Mouse (Mus musculus): ENCODE measurements around the gene Gnao1. TPM values are rescaled to one million over a fixed set of nuclear protein-coding genes. Genes with fewer than 3 reads are reported as not detected.

The Gnao1 gene
- polyA plus RNA-seq, 1 experiment from 2014 or later: 84.5 TPM

DNA sequence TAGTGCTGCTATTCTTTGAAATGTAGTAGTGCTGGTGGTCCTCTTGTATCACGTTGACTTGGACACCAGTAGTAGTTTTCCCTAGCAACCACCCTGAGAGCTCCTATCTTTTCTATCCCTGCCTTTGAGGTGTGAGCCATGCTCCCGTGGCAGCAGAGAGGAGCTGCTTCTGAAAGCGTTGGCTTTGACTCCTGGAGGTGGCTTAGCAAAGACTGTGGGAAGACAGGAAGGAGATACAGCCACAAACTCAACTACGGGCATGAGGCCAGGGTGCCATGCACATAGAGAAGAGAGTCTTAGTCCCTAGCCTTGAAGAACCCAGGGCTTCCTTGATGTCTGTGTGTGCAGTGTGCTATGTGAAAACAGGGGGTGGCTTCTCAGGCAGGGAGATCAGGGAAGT, 10.2 kb downstream of the Gnao1 start:
- peaks cover 53% of the 10 kb centered on the region for H3K36me3 ChIP-seq (replicated peaks)
- H3K9me3 ChIP-seq: no peaks in the 10 kb centered on the region
- no peak overlapping the region for H3K9ac ChIP-seq
- no peak overlapping the region for H3K4me3 ChIP-seq (replicated peaks)
- WGBS: 90% methylated on average over 4 of the region's 4 CpGs
- H3K4me1 ChIP-seq: peaks cover 10% of the 10 kb centered on the region
- no peak overlapping the region for H3K4me2 ChIP-seq
- no peak overlapping the region for H3K27ac ChIP-seq
- ATAC-seq (ENCODE audit: low FRiP score): no peak
- no peaks in the 10 kb centered on the region for H3K27me3 ChIP-seq

DNA sequence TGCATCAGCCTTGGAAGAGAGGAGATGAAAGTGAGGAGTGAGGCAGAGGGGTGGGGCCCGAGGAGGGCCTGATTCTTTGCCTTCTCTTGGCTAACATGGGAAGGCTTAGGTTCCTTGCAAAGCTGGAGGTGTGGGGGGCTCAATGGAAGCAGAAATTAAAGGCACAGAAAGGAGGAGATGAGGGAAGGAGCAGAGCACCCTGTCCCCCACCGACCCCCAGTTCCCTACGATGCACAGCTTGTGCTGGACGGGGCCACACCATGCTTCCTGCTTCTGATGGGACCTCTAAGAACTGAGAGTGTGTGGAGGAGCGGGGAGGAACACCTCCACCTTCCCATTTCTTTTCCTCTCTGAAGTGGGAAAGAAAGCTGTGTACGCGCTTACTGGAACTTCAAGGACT, 11.6 kb downstream of the Gnao1 start:
- H3K36me3 ChIP-seq (replicated peaks): peaks cover 57% of the 10 kb centered on the region
- WGBS: 91% methylated on average over 7 of the region's 7 CpGs
- H3K27me3 ChIP-seq: no peaks in the 10 kb centered on the region
- H3K4me3 ChIP-seq (replicated peaks): no peak overlapping the region
- H3K4me2 ChIP-seq: no peak overlapping the region
- ATAC-seq (ENCODE audit: low FRiP score): no peak
- no peak overlapping the region for H3K9ac ChIP-seq
- no peaks in the 10 kb centered on the region for H3K9me3 ChIP-seq
- H3K4me1 ChIP-seq: peaks cover under 1% of the 10 kb centered on the region; the same call in 1 of the 2 replicates
- no peak overlapping the region for H3K27ac ChIP-seq

DNA sequence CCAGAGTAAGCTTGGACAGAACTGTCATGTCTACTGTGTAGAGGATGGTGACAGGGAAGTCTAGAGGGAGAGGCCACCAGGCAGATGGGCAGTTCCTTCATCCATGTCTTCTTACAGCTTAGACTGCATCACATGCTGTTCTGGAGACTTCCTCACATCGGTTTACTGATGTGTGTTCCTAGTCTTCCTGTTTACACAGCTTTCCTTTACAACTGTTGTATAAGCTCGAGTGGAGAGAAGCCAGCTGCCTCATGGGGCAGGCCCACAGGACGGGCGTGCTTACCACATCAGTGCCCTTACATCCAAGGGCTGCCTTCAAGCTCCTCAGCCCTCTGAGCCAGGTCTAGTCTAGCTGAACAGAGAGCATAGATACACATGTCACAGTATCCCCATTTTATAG, 15.6 kb downstream of the Gnao1 start:
- Histone ChIP-seq H3K4me3 (replicated peaks) (no peak overlapping the region), H3K4me1 (peaks cover 4% of the 10 kb centered on the region; the same call in 1 of the 2 replicates), H3K27me3 (no peaks in the 10 kb centered on the region), H3K9ac (no peak overlapping the region), H3K4me2 (no peak overlapping the region), H3K36me3 (replicated peaks) (peaks cover 37% of the 10 kb centered on the region), H3K27ac (no peak overlapping the region), H3K9me3 (peaks cover 3% of the 10 kb centered on the region; the same call in 1 of the 2 replicates)
- 85% methylated on average over 4 of the region's 4 CpGs for WGBS
- ATAC-seq (ENCODE audit: low FRiP score): no peak

- Histone ChIP-seq H3K36me3 (replicated peaks) (peaks cover 10% of the 10 kb centered on the region; the same call in 1 of the 2 replicates), H3K9ac (no peak overlapping the region), H3K27ac (0 out of 2 replicates have a peak overlapping the region, but pooled peaks have one; percentile 25), H3K27me3 (no peaks in the 10 kb centered on the region), H3K4me1 (peaks cover 27% of the 10 kb centered on the region), H3K4me3 (replicated peaks) (no peak overlapping the region), H3K9me3 (peaks cover 3% of the 10 kb centered on the region; the same call in 1 of the 2 replicates), H3K4me2 (no peak overlapping the region)
- ATAC-seq (ENCODE audit: low FRiP score): no peak
- 90% methylated on average over 3 of the region's 3 CpGs for WGBS
Observed at GRCm38 (mm10) chr8:93830626-93831025, 20.9 kb downstream of the Gnao1 start.

GRCm38 (mm10) chr8:93835771-93836170, 26.0 kb downstream of the Gnao1 start:
- no peak overlapping the region for H3K9ac ChIP-seq
- no peaks in the 10 kb centered on the region for H3K27me3 ChIP-seq
- H3K27ac ChIP-seq: no peak overlapping the region
- 58% methylated on average over 5 of the region's 5 CpGs for WGBS
- H3K4me3 ChIP-seq (replicated peaks): no peak overlapping the region
- no peaks in the 10 kb centered on the region; the same call in 1 of the 2 replicates for H3K36me3 ChIP-seq (replicated peaks)
- peaks cover 56% of the 10 kb centered on the region for H3K4me1 ChIP-seq
- no peak overlapping the region for H3K4me2 ChIP-seq
- ATAC-seq (ENCODE audit: low FRiP score): no peak
- H3K9me3 ChIP-seq: no peaks in the 10 kb centered on the region

- Histone ChIP-seq H3K9me3 (no peaks in the 10 kb centered on the region), H3K4me1 (peaks cover 69% of the 10 kb centered on the region), H3K27ac (no peak overlapping the region), H3K4me2 (no peak overlapping the region), H3K4me3 (replicated peaks) (no peak overlapping the region), H3K36me3 (replicated peaks) (no peaks in the 10 kb centered on the region), H3K27me3 (no peaks in the 10 kb centered on the region), H3K9ac (no peak overlapping the region)
- no peak for ATAC-seq (ENCODE audit: low FRiP score)
- WGBS: 16% methylated on average over 8 of the region's 8 CpGs
Observed at GRCm38 (mm10) chr8:93839113-93839512, 29.3 kb downstream of the Gnao1 start.

DNA sequence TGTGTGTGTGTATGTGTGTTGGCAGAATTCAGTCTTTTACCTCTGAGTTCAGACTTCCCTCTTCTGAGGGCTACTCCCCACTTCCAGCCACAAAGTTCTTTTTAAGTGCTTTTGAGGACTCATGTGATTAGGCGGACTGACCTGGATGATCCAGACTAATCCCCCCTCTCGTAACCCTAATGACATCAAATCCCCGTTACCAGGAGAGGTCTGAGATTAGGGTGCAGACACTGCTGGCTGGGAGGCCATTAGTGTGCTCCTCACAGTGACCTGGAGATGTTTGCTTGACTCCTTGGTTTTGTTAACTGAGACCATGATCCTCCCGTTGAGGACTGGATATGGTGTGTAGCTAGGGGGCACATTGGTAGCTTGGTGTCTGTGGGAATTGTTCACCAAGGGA, 30.7 kb downstream of the Gnao1 start:
- ATAC-seq (ENCODE audit: low FRiP score): no peak
- peak overlapping the region; percentile 70; the same call in 1 of the 2 replicates for H3K27ac ChIP-seq
- no peaks in the 10 kb centered on the region for H3K36me3 ChIP-seq (replicated peaks)
- no peak overlapping the region for H3K9ac ChIP-seq
- no peaks in the 10 kb centered on the region for H3K9me3 ChIP-seq
- H3K4me2 ChIP-seq: no peak overlapping the region
- peaks cover 66% of the 10 kb centered on the region for H3K4me1 ChIP-seq
- H3K4me3 ChIP-seq (replicated peaks): no peak overlapping the region
- WGBS: 30% methylated on average over 4 of the region's 4 CpGs
- H3K27me3 ChIP-seq: no peaks in the 10 kb centered on the region

DNA sequence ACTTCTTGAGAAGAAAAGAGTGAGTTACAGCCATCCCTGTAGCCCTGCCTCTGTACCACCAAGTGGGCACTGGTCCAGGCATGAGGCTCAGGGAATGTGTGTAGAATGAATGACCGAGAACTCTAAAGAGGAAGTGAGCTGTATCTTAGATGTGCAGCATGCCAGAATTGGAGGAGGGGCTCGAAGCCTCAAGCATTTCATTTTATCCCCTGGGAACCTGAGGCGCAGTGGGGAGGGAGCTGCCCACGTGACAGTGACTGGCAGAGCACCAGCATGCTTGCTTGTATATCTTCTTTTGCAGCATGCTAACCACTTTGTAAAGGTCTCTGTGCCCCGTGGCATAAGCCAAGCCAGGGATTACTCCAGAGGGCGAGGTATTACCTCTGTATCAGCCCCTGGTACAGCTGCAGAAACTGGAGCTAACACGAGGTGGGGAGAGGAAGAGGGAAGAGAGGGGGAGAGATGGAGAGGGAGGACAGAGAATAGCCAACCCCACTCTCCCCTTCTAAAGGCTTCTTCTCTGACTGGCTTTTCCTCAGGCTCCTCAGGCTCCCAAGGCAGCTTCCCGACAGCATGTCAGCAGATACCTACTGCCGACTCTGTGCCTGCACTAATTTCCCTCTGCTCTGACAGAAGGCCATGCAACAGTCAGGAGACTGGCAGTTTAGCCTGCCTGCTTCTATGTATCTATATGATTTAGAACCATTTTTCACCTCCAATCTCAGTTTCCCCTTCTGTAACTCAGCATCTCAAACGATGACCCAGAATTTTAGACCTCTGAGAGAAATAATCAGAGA, 31.4 kb downstream of the Gnao1 start:
- Histone ChIP-seq H3K4me3 (replicated peaks) (no peak overlapping the region), H3K9me3 (no peaks in the 10 kb centered on the region), H3K27ac (peak overlapping the region; percentile 70), H3K4me2 (no peak overlapping the region), H3K36me3 (replicated peaks) (no peaks in the 10 kb centered on the region), H3K4me1 (peaks cover 60% of the 10 kb centered on the region), H3K9ac (no peak overlapping the region), H3K27me3 (no peaks in the 10 kb centered on the region)
- WGBS: 41% methylated on average over 10 of the region's 10 CpGs
- peak; percentile 45 for ATAC-seq (ENCODE audit: low FRiP score)

GRCm38 (mm10) chr8:93842574-93842973, 32.8 kb downstream of the Gnao1 start:
- WGBS: 91% methylated on average over 4 of the region's 4 CpGs

GRCm38 (mm10) chr8:93843858-93844502, 34.2 kb downstream of the Gnao1 start:
- Histone ChIP-seq H3K4me1 (peaks cover 46% of the 10 kb centered on the region), H3K9ac (no peak overlapping the region)
- no peak for ATAC-seq (ENCODE audit: low FRiP score)

More at GRCm38 (mm10) chr8:93842574-93842973, 32.8 kb downstream of the Gnao1 start:
- Histone ChIP-seq H3K27ac (no peak overlapping the region), H3K4me2 (no peak overlapping the region), H3K9me3 (no peaks in the 10 kb centered on the region), H3K4me1 (peaks cover 59% of the 10 kb centered on the region), H3K4me3 (replicated peaks) (no peak overlapping the region), H3K27me3 (no peaks in the 10 kb centered on the region), H3K36me3 (replicated peaks) (no peaks in the 10 kb centered on the region), H3K9ac (no peak overlapping the region)
- ATAC-seq (ENCODE audit: low FRiP score): no peak

DNA sequence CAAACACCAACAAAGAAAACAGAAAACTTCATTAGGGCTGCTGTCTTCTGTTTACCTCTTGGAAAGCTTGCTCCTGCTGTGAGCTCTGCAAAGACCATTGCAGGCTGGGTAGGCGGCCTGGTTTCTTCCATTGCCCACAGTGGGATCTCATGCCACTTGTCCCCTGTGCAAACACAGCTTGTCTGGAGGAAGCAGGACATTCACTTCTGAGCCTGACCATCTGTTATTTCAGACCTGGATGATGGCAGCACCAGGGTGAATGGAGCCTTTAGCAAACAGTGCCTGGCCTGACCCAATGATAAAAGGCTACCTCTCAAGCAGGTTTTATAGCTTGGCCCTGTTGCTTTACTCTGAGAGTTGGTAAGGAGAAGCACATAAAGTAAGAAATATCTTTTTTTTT, 35.4 kb downstream of the Gnao1 start:
- no peaks in the 10 kb centered on the region for H3K36me3 ChIP-seq (replicated peaks)
- H3K9me3 ChIP-seq: no peaks in the 10 kb centered on the region
- WGBS: 65% methylated on average over 1 of the region's 1 CpGs
- no peak overlapping the region for H3K9ac ChIP-seq
- H3K27me3 ChIP-seq: no peaks in the 10 kb centered on the region
- H3K4me3 ChIP-seq (replicated peaks): no peak overlapping the region
- no peak overlapping the region for H3K27ac ChIP-seq
- no peak overlapping the region for H3K4me2 ChIP-seq
- no peak for ATAC-seq (ENCODE audit: low FRiP score)
- H3K4me1 ChIP-seq: peaks cover 34% of the 10 kb centered on the region

More at GRCm38 (mm10) chr8:93843858-93844502, 34.2 kb downstream of the Gnao1 start:
- H3K27me3 ChIP-seq: no peaks in the 10 kb centered on the region
- no peaks in the 10 kb centered on the region for H3K9me3 ChIP-seq
- WGBS: 50% methylated on average over 12 of the region's 12 CpGs
- no peak overlapping the region for H3K4me2 ChIP-seq
- H3K4me3 ChIP-seq (replicated peaks): no peak overlapping the region
- no peak overlapping the region for H3K27ac ChIP-seq
- no peaks in the 10 kb centered on the region for H3K36me3 ChIP-seq (replicated peaks)

DNA sequence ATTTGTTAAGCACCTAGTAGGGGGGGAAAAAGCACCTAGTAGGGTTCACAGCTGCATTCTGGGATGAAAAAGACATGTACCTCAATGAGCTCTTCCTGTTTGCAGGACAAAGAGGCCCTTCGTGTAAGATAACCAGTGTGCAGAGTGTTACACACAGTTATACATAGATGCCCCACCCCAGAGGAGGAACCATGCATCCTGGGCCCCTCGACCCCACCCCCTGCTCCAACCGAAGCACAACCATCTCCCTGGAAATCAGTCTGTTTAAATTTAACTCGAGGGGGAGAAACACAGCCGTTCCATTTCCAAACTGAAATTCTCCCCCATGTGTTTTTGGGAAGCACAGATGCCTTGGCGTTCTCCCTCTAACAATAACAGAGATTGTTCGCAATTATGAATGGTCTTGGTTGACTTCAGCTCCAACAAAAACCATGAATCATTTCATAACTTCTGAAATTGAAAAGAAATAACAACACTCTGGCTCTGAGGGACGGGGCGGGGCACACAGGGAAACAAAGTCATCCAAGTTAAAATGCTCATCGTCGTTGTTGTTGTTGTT, 42.4 kb downstream of the Gnao1 start:
- ATAC-seq (ENCODE audit: low FRiP score): no peak
- Histone ChIP-seq H3K4me2 (no peak overlapping the region), H3K4me3 (replicated peaks) (no peak overlapping the region), H3K27ac (no peak overlapping the region), H3K27me3 (no peaks in the 10 kb centered on the region), H3K4me1 (peaks cover 7% of the 10 kb centered on the region), H3K9me3 (no peaks in the 10 kb centered on the region), H3K36me3 (replicated peaks) (no peaks in the 10 kb centered on the region), H3K9ac (no peak overlapping the region)
- WGBS: 87% methylated on average over 11 of the region's 11 CpGs

All from forebrain, embryonic 12.5 days (tissue).